Mouse (Mus musculus): ENCODE measurements around the gene Cldn10.
"Not testable (repeated sequence)": the region's sequence is repeated elsewhere in the genome, so short reads cannot be mapped to it uniquely, and the experiment has no call there.

The Cldn10 gene

DNA sequence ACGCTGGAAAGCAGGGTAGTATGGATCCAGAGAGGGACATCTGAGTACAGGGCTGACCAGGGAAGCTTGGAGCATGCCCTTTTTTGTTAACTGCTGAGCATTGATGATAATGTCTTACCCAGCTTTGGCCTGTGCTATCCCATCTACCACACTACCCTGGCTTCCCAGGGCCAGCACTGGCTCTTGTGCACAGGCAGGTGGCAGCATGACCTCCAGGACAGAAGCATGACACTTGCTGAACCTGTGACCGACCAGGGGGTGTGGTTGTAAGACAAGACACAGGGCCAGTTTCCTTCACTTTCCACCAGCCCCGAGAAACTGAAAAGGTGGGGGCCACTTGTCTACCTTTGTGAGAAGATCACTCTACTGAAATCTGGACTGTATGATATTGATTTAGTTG, 5.5 kb upstream of the Cldn10 start:
- DNase-seq (ENCODE audit: low spot score): no peak

DNA sequence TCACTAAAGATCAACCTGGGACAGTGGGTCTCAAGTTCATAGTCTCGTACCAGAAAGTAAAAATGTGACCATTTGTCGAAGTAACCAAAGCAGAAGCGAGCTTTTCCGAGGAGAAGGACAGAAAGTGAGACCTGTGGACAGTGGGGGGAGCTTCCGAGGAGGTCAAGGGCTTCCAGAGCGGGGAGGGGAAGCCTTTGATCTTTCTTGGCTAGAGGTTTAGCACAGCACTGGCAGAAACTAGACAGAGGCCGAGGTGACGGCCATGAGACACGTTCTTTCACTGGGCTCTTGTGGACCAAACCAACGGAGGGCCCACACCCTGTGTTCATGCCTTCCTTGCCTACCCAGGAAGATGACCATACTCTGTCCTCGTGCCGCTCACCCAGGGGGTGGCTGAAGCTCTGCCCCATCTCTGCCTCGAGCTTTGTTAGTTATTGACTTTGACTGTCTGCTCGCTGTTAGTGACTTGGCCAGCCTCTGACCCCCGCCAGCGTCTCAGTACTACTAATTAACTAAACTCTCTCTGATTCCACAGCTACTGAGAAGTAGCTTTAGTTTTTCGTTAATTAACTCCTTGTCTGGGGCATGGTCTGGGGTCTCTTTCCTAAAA, 4.3 kb upstream of the Cldn10 start:
- DNase-seq (ENCODE audit: low spot score): no peak

DNA sequence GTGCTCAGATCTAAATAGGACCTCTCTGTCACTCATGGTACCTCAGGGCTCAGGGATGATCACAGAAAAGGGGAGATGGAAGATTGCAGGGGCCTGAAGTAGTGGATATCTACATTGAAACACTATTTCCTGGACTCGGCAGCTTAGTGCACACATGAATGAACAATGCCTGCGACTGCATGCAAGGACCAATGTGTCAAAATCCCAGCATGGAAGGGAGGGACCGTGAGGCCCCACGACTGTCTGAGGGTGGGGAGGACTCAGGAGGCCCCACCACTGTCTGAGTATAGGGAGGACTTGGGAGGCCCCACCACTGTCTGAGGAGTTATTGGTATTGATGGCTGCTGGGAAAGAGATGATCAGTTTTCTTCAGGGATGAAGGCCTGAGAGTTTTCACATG, 2.5 kb downstream of the Cldn10 start:
- no peak for DNase-seq (ENCODE audit: low spot score)

DNA sequence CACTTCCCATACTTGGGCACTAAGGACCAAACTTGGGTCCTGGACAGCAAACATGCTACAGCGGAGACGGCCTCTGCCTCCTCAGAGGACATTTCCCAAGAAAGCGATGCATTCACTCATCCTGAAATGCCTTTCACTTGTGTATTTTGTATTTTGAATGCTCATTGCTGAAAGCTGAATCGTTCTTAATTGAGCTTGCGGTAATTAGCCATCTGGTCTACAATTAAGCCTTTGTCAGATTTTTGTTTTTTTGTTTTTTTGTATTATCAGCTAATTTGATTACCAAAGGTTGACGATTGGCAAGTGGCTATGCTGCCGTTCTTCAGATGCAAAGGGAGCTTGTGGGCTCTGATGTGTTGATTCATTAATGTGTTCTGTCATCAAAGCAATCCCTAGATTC, 5.2 kb downstream of the Cldn10 start:
- no peak for DNase-seq (ENCODE audit: low spot score)

DNA sequence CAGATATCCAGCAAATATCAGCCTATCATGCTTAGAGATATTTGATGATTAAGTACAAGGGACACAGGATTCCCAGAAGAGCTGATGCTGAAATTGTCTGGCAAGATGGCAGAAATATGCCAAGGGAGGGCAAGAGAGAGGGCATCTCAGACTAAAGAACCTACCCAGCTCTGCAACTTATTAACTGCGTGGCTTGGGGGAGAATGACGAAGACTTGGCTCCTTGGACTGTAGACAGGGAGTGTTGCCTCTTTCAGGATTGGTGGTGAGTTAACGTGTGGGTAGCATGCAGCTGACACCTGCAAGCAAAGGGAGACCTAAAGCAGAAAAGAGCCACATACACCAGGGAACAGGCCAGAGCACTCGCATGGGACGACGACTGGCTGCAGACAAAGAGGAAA, 5.7 kb downstream of the Cldn10 start:
- DNase-seq (ENCODE audit: low spot score): no peak

DNA sequence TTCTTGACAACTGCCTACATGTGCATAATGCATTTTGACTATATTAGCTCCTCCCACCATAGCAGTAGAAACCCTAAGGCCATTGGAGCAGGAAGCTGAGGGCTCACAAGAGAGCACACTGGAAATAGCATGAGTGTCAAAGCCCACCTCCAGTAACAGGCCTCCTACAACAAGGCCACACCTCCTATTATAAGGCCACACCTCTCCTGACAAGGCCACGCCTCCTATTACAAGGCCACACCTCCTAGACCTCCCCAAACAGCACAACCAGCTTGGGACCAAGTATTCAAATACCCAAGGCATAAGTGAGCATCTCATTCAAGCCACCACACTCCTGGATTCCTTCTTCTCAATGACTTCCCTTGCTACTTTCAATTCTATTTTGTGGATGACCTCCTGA, 6.5 kb downstream of the Cldn10 start:
- no peak for DNase-seq (ENCODE audit: low spot score)

DNA sequence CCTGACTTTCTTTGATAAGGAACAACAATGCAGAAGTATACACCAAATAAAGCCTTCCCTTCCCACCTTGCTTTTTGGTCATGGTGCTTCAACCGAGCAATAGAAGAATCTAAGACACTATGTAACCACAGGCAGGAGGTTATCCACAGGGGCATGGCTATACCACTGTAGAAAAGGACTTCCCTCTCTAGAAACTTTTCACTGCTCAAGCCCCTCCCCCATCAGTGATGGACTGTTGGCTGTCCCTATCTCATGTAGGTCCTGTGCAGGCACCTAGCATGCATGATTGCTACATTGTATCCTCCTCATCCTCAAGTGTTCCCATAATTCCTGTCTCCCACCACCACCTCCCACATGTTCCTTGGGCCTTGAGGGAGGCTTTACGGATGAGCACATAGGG, 7.2 kb downstream of the Cldn10 start:
- no peak for DNase-seq (ENCODE audit: low spot score)

DNA sequence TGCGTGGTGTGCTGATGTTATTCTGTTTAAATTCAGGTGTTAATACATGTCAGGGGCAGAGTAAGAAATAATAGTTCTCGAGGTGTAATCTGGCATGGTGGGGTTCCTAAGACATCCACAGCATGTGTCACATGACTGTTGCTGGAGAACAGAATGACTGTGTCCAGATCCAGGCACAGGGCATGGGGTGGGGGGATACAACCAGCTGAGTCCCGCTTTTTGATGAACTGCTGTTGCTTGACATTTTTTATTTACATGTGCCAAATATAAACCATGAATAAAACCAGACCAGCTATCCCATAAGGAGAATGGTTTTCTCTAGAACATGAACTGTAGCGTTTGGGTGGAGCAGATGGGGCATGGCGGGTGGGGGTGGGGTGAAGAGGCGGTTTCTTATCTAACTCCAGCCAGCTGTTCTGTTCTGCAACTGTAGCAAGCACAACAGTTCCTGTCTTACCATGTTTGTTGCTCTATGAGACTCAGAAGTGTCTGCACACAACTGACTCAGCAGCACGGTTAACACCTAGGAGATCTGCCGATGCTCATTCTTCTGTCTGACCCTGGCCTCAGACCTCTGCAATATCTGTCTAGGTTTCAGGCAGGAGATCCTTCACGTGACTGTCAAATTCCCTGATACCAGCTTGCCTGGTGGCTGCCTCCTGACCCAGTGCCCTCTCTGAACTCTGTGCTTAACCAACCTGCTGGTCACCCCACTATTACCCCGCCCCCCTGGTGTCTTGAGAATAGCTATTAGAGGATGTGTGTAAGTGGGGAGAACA, 8.4 kb downstream of the Cldn10 start:
- peak; percentile 25 for DNase-seq (ENCODE audit: low spot score)

DNA sequence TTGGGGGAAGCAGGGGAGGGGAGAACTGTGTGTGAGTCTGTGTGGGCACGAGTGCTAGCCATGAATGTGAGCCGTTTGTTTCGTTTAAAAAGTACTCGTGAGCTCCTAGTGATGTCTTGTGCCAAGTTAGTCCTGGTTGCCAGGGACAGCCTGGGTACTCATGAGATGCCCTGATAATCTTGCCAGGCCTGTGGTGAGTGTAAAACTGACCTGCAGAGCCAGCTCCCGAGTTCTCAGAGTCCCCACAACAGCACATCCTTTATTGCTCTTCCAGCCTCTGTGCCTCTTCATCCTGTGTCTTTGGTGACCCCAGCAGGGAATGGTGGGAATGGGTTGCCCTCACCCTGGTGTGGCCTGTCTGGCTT, 9.0 kb downstream of the Cldn10 start:
- DNase-seq (ENCODE audit: low spot score): no peak

DNA sequence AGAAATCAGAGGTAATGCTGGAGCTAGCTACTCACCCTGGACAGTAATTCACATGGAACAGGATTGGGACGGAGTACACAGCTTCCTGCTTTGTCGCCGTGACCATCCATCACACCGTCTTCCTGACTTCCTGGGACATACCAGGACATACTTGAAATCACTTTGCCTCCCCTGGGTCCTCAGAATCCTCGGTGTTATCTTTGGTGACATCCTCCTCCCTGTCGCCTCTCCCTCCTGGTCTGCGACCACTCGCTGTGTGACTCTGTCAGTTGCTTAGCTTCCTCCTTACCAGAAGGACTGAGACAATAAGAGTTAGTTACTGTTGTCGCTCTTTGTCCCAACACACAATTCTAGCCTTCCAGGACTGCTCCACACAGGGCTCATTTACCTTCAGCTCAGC, 9.6 kb downstream of the Cldn10 start:
- no peak for DNase-seq (ENCODE audit: low spot score)

DNA sequence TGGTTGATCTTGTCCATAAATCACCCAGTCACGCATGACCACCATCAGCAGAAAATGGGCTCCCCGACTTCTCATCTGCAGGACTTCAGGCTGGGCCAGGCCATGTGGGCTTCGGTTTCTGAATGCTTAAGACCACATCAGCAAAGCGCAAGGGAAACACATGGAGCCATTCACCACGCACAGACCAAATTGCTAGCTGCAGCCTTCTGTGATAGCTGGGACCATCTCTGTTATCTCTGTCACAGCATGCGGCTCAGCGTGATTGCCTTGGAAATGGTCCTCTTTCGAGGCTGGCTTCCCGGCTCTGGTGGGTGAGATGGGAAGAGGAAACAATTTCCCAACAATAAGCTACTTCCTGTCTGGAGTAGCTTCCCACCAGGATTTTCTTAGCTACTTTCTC, 12.2 kb downstream of the Cldn10 start:
- DNase-seq (ENCODE audit: low spot score): no peak

DNA sequence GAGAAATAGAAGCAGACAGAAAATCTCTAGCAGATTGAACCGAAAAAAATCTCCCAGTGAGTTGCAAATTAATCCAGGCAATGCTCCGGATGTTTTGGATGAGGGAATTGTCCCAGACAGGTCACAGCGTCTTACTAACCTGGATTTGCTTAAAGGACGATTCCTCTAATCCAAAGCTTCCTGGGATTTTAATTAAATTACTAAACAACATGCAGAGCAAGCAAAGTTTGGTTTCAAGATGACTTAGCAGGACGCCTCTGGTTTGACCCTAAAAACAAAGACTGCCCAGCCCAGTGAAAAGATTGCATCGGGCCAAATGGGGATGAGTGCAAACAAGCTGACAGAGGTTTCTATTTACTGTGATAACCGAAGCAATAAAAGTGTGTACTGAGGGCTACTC, 16.2 kb downstream of the Cldn10 start:
- DNase-seq (ENCODE audit: low spot score): no peak

DNA sequence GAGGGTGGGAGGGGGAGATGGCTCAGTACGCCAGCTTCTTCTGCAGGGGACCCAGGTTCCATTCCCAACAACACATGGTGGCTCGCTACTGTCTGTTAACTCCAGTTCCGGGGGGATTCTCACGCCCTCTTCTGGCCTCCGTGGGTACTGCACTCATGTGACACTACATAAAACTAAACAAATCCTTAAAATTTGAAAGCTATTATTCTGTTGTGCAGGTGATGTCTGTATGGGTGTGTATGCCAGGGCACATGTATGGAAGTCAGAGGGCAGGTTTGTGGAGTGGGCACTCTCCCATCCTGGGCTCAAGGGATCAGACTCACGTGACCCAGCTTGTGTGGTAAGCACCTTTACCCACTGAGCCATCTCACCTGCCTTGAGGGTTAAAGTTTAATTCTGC, 16.6 kb downstream of the Cldn10 start:
- no peak for DNase-seq (ENCODE audit: low spot score)

DNA sequence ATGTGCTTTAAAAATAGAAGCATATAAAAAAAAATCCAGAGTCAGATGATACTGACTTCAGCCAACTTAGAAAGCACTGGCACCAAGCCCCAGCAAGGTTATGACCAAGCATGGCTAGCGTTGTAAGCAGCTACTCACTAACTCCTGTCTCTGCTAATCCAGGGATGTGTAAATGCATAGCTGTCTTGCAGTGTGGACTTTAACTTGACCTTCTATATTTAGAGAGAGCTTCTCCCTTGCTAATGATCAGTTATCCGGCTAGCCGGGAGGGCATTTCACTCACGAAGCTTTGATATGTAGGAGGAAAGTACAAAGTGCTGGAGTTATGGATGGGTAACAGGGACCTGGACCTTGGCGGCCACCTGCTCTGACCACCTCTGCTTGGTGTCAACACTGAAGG, 19.9 kb downstream of the Cldn10 start:
- DNase-seq (ENCODE audit: low spot score): no peak

DNA sequence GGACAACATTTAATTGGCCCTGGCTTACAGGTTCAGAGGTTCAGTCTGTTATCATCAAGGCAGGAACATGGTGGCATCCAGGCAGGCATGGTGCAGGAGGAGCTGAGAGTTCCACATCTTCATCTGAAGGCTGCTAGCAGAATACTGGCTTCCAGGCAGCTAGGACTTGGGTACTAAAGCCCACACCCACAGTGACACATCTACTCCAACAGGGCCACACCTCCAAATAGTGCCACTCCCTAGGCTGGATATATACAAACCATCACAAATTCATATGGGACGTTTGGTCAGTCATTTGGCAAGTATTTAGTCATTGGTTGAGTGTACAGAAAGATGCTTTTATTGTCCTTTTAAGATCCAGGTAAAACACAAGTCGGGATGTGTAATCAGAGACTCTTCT, 20.5 kb downstream of the Cldn10 start:
- not testable (repeated sequence) for DNase-seq (ENCODE audit: low spot score)

DNA sequence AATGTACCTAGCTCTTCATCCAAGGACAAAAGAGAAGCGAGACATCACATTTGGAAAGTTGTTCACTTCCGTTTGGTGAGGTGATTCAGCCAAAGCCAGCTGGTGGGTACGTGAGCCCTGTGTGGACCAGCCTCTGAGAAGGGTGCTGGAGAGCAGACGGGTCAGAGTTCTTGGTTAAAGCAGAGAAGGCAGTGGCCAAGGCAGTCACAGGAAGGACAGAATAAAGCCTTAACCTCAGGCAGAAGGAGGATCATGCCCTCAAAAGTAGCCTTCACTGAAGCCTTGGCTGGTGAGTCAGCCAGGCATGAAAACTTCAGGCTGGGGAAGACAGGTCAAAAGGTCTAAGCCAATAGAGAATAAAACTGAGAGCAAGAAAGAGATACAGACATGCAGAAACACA, 22.0 kb downstream of the Cldn10 start:
- no peak for DNase-seq (ENCODE audit: low spot score)

DNA sequence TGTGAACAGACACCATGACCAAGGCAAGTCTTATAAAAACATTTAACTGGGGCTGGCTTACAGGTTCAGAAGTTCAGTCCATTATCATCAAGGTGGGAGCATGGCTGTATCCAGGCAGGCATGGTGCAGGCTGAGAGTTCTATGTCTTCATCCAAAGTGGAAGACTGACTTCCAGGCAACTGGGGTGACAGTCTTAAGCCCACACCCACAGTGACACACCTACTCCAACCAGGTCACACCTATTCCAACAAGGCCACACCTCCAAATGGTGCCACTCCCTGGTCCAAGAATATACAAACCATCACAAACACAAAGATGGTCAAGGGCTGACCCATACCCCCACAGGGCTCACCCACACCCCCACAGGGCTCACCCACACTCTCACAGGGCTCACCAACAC, 23.5 kb downstream of the Cldn10 start:
- not testable (repeated sequence) for DNase-seq (ENCODE audit: low spot score)

DNA sequence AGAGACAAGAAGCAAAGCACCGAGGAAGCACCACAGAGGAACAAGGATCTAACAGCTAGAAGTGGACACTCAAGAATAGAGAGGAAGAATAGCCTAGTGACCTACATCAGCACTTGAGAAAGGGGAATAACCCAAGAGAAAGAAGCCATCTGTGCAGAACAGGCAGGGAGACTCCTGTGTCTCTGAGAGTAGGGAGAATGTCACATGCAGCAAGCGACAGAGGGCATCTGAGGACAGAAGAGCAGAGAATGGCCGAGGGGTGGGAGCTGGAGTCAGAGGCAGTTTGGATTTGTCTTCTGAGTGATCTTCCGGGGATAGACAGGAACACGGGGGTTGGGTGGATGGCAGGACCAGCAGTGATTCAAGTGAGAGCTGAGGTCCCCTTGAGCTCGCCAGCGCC, 25.4 kb downstream of the Cldn10 start:
- no peak for DNase-seq (ENCODE audit: low spot score)

DNA sequence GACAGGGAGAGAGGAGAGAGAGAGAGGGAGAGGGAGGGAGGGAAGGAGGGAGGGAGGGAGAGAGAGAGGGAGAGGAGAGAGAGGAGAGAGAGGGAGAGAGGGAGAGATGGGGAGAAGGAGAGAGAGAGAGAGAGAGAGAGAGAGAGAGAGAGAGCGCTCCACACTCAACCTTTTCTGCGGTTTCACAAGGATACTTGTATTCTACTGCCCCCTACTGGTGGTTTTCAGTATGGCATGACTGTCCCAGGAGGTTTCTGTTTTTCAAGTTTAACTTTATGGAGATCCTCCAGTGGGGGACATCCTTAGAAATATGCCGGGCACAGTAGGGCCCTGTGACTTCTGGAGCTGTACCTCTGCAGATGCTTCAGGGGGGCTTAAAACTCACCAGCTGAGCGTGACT, 28.8 kb downstream of the Cldn10 start:
- peak; percentile 67 for DNase-seq (ENCODE audit: low spot score)

DNA sequence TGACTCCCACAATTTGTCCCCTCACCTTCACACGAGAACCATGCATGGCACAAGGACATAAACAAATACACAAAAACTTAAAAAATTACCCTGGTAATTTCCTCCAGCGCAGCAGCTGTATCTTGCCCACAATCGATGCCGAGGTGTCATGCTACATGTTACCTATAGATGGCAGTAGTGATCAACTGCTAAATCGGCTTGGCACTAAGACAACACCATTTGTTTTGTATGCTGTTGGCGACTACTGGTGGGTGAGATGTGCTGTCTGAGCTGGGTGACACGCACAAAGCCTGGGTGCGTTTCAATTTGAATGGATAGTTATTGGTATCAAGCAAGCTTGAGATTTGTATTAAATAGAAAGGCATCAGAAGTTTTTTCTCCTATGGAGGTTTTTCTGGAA, 32.4 kb downstream of the Cldn10 start:
- peak; percentile 87 for DNase-seq (ENCODE audit: low spot score)

DNA sequence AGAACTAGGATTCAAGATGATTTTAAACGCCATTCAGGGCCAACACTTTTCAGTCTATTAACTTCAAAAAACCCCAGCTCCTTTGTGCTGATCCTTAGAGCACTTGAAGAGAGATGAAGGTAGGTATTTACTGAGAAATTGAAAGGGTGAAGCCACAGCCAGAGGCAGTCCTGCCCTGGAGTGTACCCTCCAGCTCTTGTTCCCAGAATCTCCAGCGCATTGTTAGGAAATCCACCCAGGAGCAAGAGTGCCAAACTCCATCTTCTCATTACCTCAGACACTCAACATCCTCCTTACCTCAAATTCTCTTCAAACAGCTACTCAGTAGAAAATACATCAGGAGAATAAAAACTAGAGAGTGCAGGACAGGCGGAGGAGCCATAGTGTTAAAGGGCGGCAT, 35.1 kb downstream of the Cldn10 start:
- no peak for DNase-seq (ENCODE audit: low spot score)

DNA sequence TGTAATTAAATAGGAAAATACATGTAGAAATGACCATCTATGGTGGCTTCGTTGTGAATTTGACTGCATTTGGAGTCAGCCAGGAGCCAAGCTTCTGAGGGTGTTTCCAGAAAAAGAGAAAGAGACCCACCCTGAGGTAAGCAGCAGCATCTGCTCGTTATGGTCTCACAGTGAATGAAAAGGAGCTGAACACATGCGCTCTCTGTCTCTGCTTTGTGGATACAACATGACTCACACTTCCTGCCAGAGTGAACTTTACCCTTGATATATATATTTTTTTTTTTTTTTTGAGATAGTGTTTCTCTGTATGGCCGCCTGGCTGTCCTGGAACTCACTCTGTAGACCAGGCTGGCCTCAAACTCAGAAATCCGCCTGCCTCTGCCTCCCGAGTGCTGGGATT, 35.6 kb downstream of the Cldn10 start:
- DNase-seq (ENCODE audit: low spot score): no peak

DNA sequence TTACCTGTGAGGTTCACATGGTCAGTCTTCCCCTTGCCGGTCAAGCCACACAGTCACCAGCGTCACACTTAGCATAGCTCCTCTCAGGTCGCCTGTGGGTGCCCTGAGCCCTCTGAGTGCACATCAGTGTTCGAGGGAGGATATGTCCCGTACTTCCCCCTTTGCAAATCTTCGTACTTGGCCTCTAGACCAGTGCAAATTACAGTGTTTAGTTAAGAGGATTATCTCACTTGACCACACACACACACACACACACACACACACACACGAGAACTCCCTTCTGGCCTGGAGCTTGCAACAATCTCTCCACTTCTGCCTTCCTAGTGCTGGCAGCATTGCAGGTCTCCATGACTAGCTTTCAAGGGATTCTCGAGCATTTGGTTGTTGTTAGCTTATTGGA, 38.6 kb downstream of the Cldn10 start:
- no peak for DNase-seq (ENCODE audit: low spot score)

DNA sequence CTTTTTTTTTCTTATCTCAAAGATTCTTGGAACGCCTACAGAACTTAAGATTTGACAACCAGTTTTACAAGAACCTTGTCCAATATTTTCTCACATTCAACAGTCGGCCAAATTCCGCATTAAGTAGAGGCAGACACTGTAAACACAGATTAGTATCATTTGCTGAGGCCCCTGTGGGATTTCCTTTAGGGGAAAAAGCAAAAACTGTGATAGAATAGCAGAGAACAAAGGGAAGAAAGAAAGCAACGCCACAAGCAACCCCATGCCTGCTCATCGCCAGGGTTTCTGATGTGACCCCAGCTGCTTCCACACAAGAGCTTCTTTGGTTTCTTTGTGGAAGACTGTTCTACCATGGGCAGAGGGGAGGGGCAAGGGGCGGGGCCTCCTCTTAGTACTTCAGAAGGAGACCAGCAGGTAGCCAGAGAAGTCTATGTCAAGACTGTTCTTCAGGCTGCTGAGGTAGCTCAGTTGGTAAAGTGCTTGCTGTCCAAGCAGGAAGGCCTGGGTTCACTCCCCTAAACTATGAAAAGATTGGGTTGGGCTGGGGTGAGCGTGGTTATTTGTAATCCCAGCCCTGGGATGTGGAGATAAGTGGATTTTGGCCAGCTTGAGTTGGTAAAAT, 39.7 kb downstream of the Cldn10 start:
- peak; percentile 23 for DNase-seq (ENCODE audit: low spot score)

All from embryo, embryonic 10 days (tissue).